Mouse (Mus musculus) forebrain, postnatal 0 days (tissue): ENCODE data around the gene Ltb. TPM values are rescaled to one million over a fixed set of nuclear protein-coding genes. Genes with fewer than 3 reads are reported as not detected.
"Not testable (repeated sequence)": the region's sequence is repeated elsewhere in the genome, so short reads cannot be mapped to it uniquely, and the experiment has no call there.

Experiments used
- ATAC-seq: fragments of 200-750 bp; cut with Nextera tagmentation; 2 replicates; pipeline ENCODE4 v1.8.0; 2017; ENCODE audit warnings: mild to moderate bottlenecking, moderate library complexity
- DNase-seq: peaks from one replicate; pipeline ENCODE4 v3.0.0-alpha.2; 2015
- H3K27ac ChIP-seq: fragments of 300-500 bp; sonication (generic); 2 replicates; pipeline ENCODE4 v1.5.1; 2014; ENCODE audit warnings: low read depth, mild to moderate bottlenecking, antibody characterized with exemption, low read length, moderate library complexity, mixed read lengths
- H3K27me3 ChIP-seq: fragments of 300-500 bp; sonication (generic); 2 replicates; pipeline ENCODE4 v1.6.1; 2014; ENCODE audit warnings: mild to moderate bottlenecking, low read length, mixed read lengths; ENCODE audit not compliant: insufficient read depth
- H3K36me3 ChIP-seq: fragments of 300-500 bp; sonication (generic); 2 replicates; pipeline ENCODE4 v1.6.1; 2014; ENCODE audit warnings: mild to moderate bottlenecking, moderate library complexity; ENCODE audit not compliant: insufficient read depth
- H3K4me1 ChIP-seq: fragments of 300-500 bp; sonication (generic); 2 replicates; pipeline ENCODE4 v1.6.1; 2014; ENCODE audit warnings: antibody characterized with exemption; ENCODE audit not compliant: insufficient read depth
- H3K4me2 ChIP-seq: fragments of 300-500 bp; sonication (generic); 2 replicates; pipeline ENCODE4 v1.6.1; 2014; ENCODE audit warnings: low read depth, mild to moderate bottlenecking, moderate library complexity
- H3K4me3 ChIP-seq: fragments of 300-500 bp; sonication (generic); 2 replicates; pipeline ENCODE4 v1.5.1; 2014; ENCODE audit warnings: low read depth, low read length, mixed read lengths
- H3K9ac ChIP-seq: fragments of 300-500 bp; sonication (generic); 2 replicates; pipeline ENCODE4 v1.6.1; 2014; ENCODE audit warnings: mild to moderate bottlenecking
- H3K9me3 ChIP-seq: fragments of 300-500 bp; sonication (generic); 2 replicates; pipeline ENCODE4 v1.6.1; 2016; ENCODE audit warnings: low read length
- CTCF ChIP-seq: sonication (generic); IDR thresholded peaks from 2 replicates; pipeline ENCODE4 v1.5.1; 2016; ENCODE audit warnings: antibody characterized with exemption, control low read depth, low read depth
- WGBS: fragments of 180-500 bp; shearing (Covaris S2); extraction: QIAGEN DNeasy Blood & Tissue Kit; methylation state at CpG from one replicate; pipeline ENCODE4 v1.1.7; 2014; 5-methylcytosine and 5-hydroxymethylcytosine counted together
- polyA plus RNA-seq: library from polyadenylated mRNA; unstranded; fragments of >200 nt; fragmentation: Nextera tagmentation; extraction: Ambion mirVana; gene quantifications from 2 replicates; pipeline ENCODE4 v1.2.1, GENCODE M21; 2015
- total RNA-seq: library from RNA; depleted of rRNA; stranded (reverse); fragments of >200 nt; gene quantifications from 2 replicates; pipeline ENCODE4 v1.2.3, GENCODE M21; 2014

Ltb gene
- total and polyA plus RNA-seq, 2 experiments from 2014 or later, result 0.76 to 1.1 TPM

- H3K9ac ChIP-seq, result no peak overlapping the region
- no peaks in the 10 kb centered on the region for H3K9me3 ChIP-seq
- ATAC-seq (no peak), DNase-seq (no peak)
- no peak overlapping the region for H3K4me2 ChIP-seq
- no peak for TF ChIP-seq CTCF
- H3K4me1 ChIP-seq, result peaks cover 5% of the 10 kb centered on the region; the same call in 1 of the 2 replicates
- no peaks in the 10 kb centered on the region for H3K27me3 ChIP-seq
- H3K27ac ChIP-seq, result no peak overlapping the region
- H3K36me3 ChIP-seq, result peaks cover 32% of the 10 kb centered on the region
- no peak overlapping the region for H3K4me3 ChIP-seq
- WGBS, result 92% methylated on average over 10 of the region's 10 CpGs
Measured at GRCm38 (mm10) chr17:35231022-35231421, 36.8 kb downstream of the Ltb start.

GRCm38 (mm10) chr17:35232043-35232442 is 37.8 kb downstream of the Ltb start:
- DNase-seq (peak; percentile 91), ATAC-seq (no peak)
- no peak overlapping the region for H3K4me3 ChIP-seq
- H3K4me2 ChIP-seq, result no peak overlapping the region
- no peaks in the 10 kb centered on the region for H3K9me3 ChIP-seq
- peaks cover 28% of the 10 kb centered on the region for H3K36me3 ChIP-seq
- H3K27ac ChIP-seq, result no peak overlapping the region
- no peaks in the 10 kb centered on the region for H3K27me3 ChIP-seq
- peaks cover 5% of the 10 kb centered on the region; the same call in 1 of the 2 replicates for H3K4me1 ChIP-seq
- WGBS, result 12% methylated on average over 12 of the region's 12 CpGs
- peak; percentile 94 for TF ChIP-seq CTCF
- H3K9ac ChIP-seq, result peak overlapping the region; percentile 22; the same call in 1 of the 2 replicates

GRCm38 (mm10) chr17:35232659-35233058 is 38.4 kb downstream of the Ltb start:
- peaks cover 5% of the 10 kb centered on the region; the same call in 1 of the 2 replicates for H3K4me1 ChIP-seq

GRCm38 (mm10) chr17:35233114-35233980 is 39.1 kb downstream of the Ltb start, which contains the start of gene Atp6v1g2:
TSS of gene Atp6v1g2 (plus strand) at chr17:35233660.
- Histone ChIP-seq H3K27ac (no peak within 1 kb of the TSS), H3K9ac (no peak within 1 kb of the TSS), H3K4me3 (peak within 1 kb of the TSS; percentile 52; the same call in 1 of the 2 replicates), H3K4me2 (peak within 1 kb of the TSS; percentile 95), H3K4me1 (peaks cover 5% of the 10 kb centered on the region; the same call in 1 of the 2 replicates), H3K27me3 (no peaks in the 10 kb centered on the region), H3K36me3 (peaks cover 25% of the 10 kb centered on the region), H3K9me3 (no peaks in the 10 kb centered on the region)
- DNase-seq (no peak), ATAC-seq (no peak)
- 68% methylated on average over 18 of the region's 18 CpGs for WGBS
- no peak for TF ChIP-seq CTCF

More at GRCm38 (mm10) chr17:35232659-35233058, 38.4 kb downstream of the Ltb start:
- no peak overlapping the region for H3K27ac ChIP-seq
- H3K9ac ChIP-seq, result no peak overlapping the region
- no peak overlapping the region for H3K4me3 ChIP-seq
- H3K36me3 ChIP-seq, result peaks cover 25% of the 10 kb centered on the region
- TF ChIP-seq CTCF, result no peak
- ATAC-seq, result no peak
- H3K4me2 ChIP-seq, result no peak overlapping the region
- no peak for DNase-seq
- no peaks in the 10 kb centered on the region for H3K27me3 ChIP-seq
- H3K9me3 ChIP-seq, result no peaks in the 10 kb centered on the region
- WGBS, result 91% methylated on average over 5 of the region's 5 CpGs

GRCm38 (mm10) chr17:35234090-35234489 is 39.9 kb downstream of the Ltb start:
- not testable (repeated sequence) for DNase-seq, ATAC-seq, H3K27ac ChIP-seq, H3K9ac ChIP-seq, H3K4me3 ChIP-seq, H3K4me1 ChIP-seq, H3K9me3 ChIP-seq, H3K27me3 ChIP-seq
- Histone ChIP-seq H3K36me3 (peaks cover 20% of the 10 kb centered on the region), H3K4me2 (peak overlapping the region; percentile 95; the same call in 1 of the 2 replicates)
- 77% methylated on average over 7 of the region's 7 CpGs for WGBS

- H3K27ac ChIP-seq, result peak overlapping the region; percentile 91
- peak overlapping the region; percentile 52 for H3K4me3 ChIP-seq
- H3K9ac ChIP-seq, result peak overlapping the region; percentile 57
- TF ChIP-seq CTCF, result no peak
- DNase-seq (no peak), ATAC-seq (no peak)
- H3K4me2 ChIP-seq, result peak overlapping the region; percentile 95
- H3K27me3 ChIP-seq, result no peaks in the 10 kb centered on the region
- H3K4me1 ChIP-seq, result peaks cover 5% of the 10 kb centered on the region; the same call in 1 of the 2 replicates
- H3K36me3 ChIP-seq, result peaks cover 12% of the 10 kb centered on the region
- 5% methylated on average over 31 of the region's 31 CpGs for WGBS
- H3K9me3 ChIP-seq, result no peaks in the 10 kb centered on the region
Measured at GRCm38 (mm10) chr17:35234903-35235302, 40.7 kb downstream of the Ltb start.
